Mouse (Mus musculus): ENCODE measurements around the gene Gm20388.

DNA sequence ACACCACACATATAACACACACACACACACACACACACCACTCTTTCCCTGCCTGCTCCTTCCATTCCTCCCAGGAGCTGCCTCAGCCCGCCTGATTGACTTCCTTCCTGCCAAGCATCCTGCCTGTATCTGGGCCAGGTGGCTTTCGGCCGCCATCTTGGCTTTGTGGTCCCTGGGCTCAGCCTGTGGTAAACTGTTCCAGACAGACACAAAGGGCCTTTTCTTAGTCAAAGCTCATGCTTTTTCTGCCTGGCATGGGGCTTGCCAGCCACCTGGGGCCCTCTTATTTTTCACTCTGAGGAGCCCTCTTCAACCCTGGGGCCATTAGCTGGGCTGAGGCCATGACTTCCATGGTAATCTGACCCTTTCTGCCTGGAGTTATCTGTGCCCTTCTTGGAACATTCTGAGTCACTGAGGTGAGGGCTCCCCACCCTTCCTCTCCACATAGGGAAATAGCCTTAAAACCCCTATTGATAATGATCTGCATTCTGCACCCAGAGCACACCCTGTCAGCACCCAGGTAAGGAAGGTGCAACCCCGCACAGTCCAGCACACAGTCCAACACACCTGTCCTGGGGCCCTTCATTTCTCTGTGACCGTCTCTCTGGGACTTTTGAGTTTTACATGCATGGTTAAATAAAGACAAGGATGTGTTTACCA, 122.0 kb downstream of the Gm20388 start:
- TF ChIP-seq CTCF (IDR thresholded peaks at IDR 0.05; ENCODE audit: low read depth, low read length) (no peak), POLR2A (IDR thresholded peaks at IDR 0.05; ENCODE audit: insufficient read depth, low read length) (no peak)

Data from ES-Bruce4 (cell line).